Comparison of ENCODE assay signal across 11 mouse cellular contexts in genomic region chr7:80077801-80078200, GRCm38 (mm10). TPM values are rescaled to one million over a fixed set of nuclear protein-coding genes. Genes with fewer than 3 reads are reported as not detected.
DNase-seq lines count a peak whose midpoint lies in the region; ATAC-seq lines count a peak whose summit lies in the region.
"Had no signal": no experiment of that assay in that cellular context is flagged by ENCODE, and none has a peak within 500 bp of the region (broad histone marks: within the 10 kb centered on the region; RNA-seq: fewer than 3 reads in every experiment).

No protein-coding gene starts in this region.

- H3K4me1 ChIP-seq in midbrain, embryonic 10.5 days: peaks cover 64% of the 10 kb centered on the region
- peaks cover 51% of the 10 kb centered on the region for H3K4me1 ChIP-seq in midbrain, embryonic 11.5 days (ENCODE audit: control insufficient read depth, insufficient read depth, low read length)
- H3K4me1 ChIP-seq in stomach, embryonic 15.5 days: peaks cover 48% of the 10 kb centered on the region

- ATAC-seq in midbrain, embryonic 11.5 days (ENCODE audit: low FRiP score): no peak
- ATAC-seq in stomach, embryonic 15.5 days (ENCODE audit: insufficient read depth, low FRiP score, low read depth): no peak

- intact Hi-C loops in left cerebral cortex, postnatal 14 days (cut with DNase I): loop anchor here (5.0 kb wide), 1 partner anchor 50 kb away; no protein-coding TSS in a partner anchor

- WGBS in midbrain, embryonic 10.5 days: 80% methylated on average over 9 of the region's 9 CpGs
- 74% methylated on average over 9 of the region's 9 CpGs for WGBS in midbrain, embryonic 11.5 days
- 49% methylated on average over 9 of the region's 9 CpGs for WGBS in stomach, embryonic 15.5 days

- no peaks in the 10 kb centered on the region for H3K27me3 ChIP-seq in midbrain, embryonic 10.5 days (ENCODE audit: low read depth, poor library complexity, severe bottlenecking)
- no peaks in the 10 kb centered on the region for H3K27me3 ChIP-seq in midbrain, embryonic 11.5 days (ENCODE audit: control insufficient read depth, insufficient read depth, low read length)
- no peaks in the 10 kb centered on the region for H3K27me3 ChIP-seq in stomach, embryonic 15.5 days (replicated peaks)
- H3K27me3 ChIP-seq: limb, embryonic 12.5 days; neural tube, embryonic 13.5 days had no signal

- H3K4me3 ChIP-seq in midbrain, embryonic 10.5 days: no peak overlapping the region
- no peak overlapping the region for H3K4me3 ChIP-seq in midbrain, embryonic 11.5 days (ENCODE audit: low read depth, low read length)
- H3K4me3 ChIP-seq in stomach, embryonic 15.5 days (replicated peaks): no peak overlapping the region
- H3K4me3 ChIP-seq: limb, embryonic 12.5 days; neural tube, embryonic 13.5 days had no signal

- peak; percentile 39 for DNase-seq in adrenal gland, adult 2 months
- DNase-seq in adrenal gland, postnatal 4 days (ENCODE audit: low spot score in 2 of 2): no peak
- DNase-seq in midbrain, embryonic 10.5 days (ENCODE audit: low spot score): no peak
- DNase-seq in midbrain, embryonic 11.5 days (ENCODE audit: low spot score, missing footprints): no peak
- peak; percentile 62 to 69 for DNase-seq in kidney, postnatal 36 days
- no peak for DNase-seq in gastrocnemius, adult 8-10 months (ENCODE audit: low spot score in 2 of 2)
- no peak for DNase-seq in left cerebral cortex, postnatal 14 days (ENCODE audit: low spot score in 2 of 2)

- H3K27ac ChIP-seq in midbrain, embryonic 10.5 days (replicated peaks): peak overlapping the region; percentile 90
- H3K27ac ChIP-seq in midbrain, embryonic 11.5 days (ENCODE audit: low read depth, low read length): no peak overlapping the region
- H3K27ac ChIP-seq in stomach, embryonic 15.5 days: peak overlapping the region; percentile 32; the same call in 1 of the 2 replicates

- peaks cover 28% of the 10 kb centered on the region for H3K36me3 ChIP-seq in midbrain, embryonic 10.5 days
- H3K36me3 ChIP-seq in midbrain, embryonic 11.5 days (ENCODE audit: control insufficient read depth, insufficient read depth, low read length): peaks cover 10% of the 10 kb centered on the region; the same call in 1 of the 2 replicates
- H3K36me3 ChIP-seq in stomach, embryonic 15.5 days: peaks cover 7% of the 10 kb centered on the region; the same call in 1 of the 2 replicates

- no peaks in the 10 kb centered on the region for H3K9me3 ChIP-seq in midbrain, embryonic 10.5 days (replicated peaks)
- H3K9me3 ChIP-seq in midbrain, embryonic 11.5 days (ENCODE audit: control insufficient read depth, low read length): no peaks in the 10 kb centered on the region
- H3K9me3 ChIP-seq in stomach, embryonic 15.5 days: no peaks in the 10 kb centered on the region
- H3K9me3 ChIP-seq: limb, embryonic 12.5 days; neural tube, embryonic 13.5 days had no signal

- H3K9ac ChIP-seq in midbrain, embryonic 11.5 days (ENCODE audit: low read length): no peak overlapping the region
- no peak overlapping the region for H3K9ac ChIP-seq in stomach, embryonic 15.5 days
- H3K9ac ChIP-seq: hindbrain, embryonic 14.5 days; limb, embryonic 12.5 days had no signal

- H3K4me2 ChIP-seq in midbrain, embryonic 11.5 days: no peak overlapping the region
- no peak overlapping the region for H3K4me2 ChIP-seq in stomach, embryonic 15.5 days
- H3K4me2 ChIP-seq: hindbrain, embryonic 14.5 days; neural tube, embryonic 13.5 days had no signal

RNA-seq across cellular contexts. Expression of gene Idh2, which starts 37.4 kb away (rescaled TPM):
- total RNA-seq in adrenal gland, adult 2 months (2021): 100 to 1,000 TPM in 1 of 2 experiments, 10 to 100 TPM in 1; 96.2 to 200 TPM
- polyA plus RNA-seq in adrenal gland, adult 2 months (2012; rRNA removed): 147 and 150 TPM in 2 replicates
- 100 to 1,000 TPM; 275 to 289 TPM for total RNA-seq in adrenal gland, postnatal 4 days (2021)
- polyA plus RNA-seq in midbrain, embryonic 10.5 days (2016; fragmentation: Nextera tagmentation; extraction: Ambion mirVana): 428 and 429 TPM in 2 replicates
- polyA plus RNA-seq in midbrain, embryonic 11.5 days (2014; fragmentation: Nextera tagmentation; extraction: Ambion mirVana): 349 and 357 TPM in 2 replicates
- polyA plus RNA-seq in stomach, embryonic 15.5 days (2015; fragmentation: Nextera tagmentation; extraction: Ambion mirVana): 595 and 631 TPM in 2 replicates
- total RNA-seq in gastrocnemius, adult 8-10 months (2022): 100 to 1,000 TPM; 295 to 383 (median 326) TPM
- total RNA-seq in left cerebral cortex, postnatal 14 days (2021): 10 to 100 TPM; 48.1 to 50.3 TPM

RNA-seq across cellular contexts. Expression of gene Zfp710, which starts 53.2 kb away (rescaled TPM):
- total RNA-seq in adrenal gland, adult 2 months (2021): 10 to 100 TPM; 14.0 to 25.5 TPM
- polyA plus RNA-seq in adrenal gland, adult 2 months (2012; rRNA removed): 24.1 and 24.8 TPM in 2 replicates
- total RNA-seq in adrenal gland, postnatal 4 days (2021): 10 to 100 TPM; 25.2 to 25.5 TPM
- 32.7 and 34.2 TPM in 2 replicates for polyA plus RNA-seq in midbrain, embryonic 10.5 days (2016; fragmentation: Nextera tagmentation; extraction: Ambion mirVana)
- polyA plus RNA-seq in midbrain, embryonic 11.5 days (2014; fragmentation: Nextera tagmentation; extraction: Ambion mirVana): 25.6 and 31.3 TPM in 2 replicates
- polyA plus RNA-seq in stomach, embryonic 15.5 days (2015; fragmentation: Nextera tagmentation; extraction: Ambion mirVana): 14.9 and 15.8 TPM in 2 replicates
- total RNA-seq in gastrocnemius, adult 8-10 months (2022): 10 to 100 TPM; 18.5 to 37.8 (median 27.3) TPM
- 10 to 100 TPM; 15.7 to 16.0 TPM for total RNA-seq in left cerebral cortex, postnatal 14 days (2021)

Comparison
In these comparisons a context has a peak if more than half of its experiments do, and no peak if none do; other contexts are left out.
1. DNase-seq: peak in adrenal gland, adult 2 months (single experiment) and kidney, postnatal 36 days (2 of 2); none in adrenal gland, postnatal 4 days (0 of 2), midbrain, embryonic 10.5 days (single experiment), midbrain, embryonic 11.5 days (single experiment), gastrocnemius, adult 8-10 months (0 of 2) and left cerebral cortex, postnatal 14 days (0 of 2).